Mouse (Mus musculus): Measurements from ENCODE around the gene Izumo1.

DNA sequence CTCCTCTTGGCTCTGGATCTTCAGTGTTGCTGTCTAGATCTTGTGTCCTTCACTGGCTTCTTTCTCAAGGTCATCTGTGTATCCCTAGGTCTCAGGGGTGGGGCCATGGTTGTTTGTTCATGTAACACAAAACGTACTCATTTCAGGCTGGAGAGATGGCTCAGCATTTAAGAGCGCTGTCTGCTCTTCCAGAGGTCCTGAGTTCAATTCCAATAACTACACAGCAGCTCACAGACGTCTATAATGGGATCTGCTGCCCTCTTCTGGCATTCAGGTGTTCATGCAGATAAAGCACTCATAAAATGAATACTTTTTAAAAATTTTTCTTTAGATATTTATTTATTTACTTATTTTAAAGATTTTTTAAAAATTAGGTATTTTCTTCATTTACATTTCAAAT lies 30.7 kb upstream of the Izumo1 start:
- TF ChIP-seq CTCF (IDR thresholded peaks at IDR 0.05) (peak; percentile 42), EP300 (IDR thresholded peaks at IDR 0.05) (no peak)

All from lung, postnatal 0 days (tissue).